Mouse (Mus musculus): Measurements from ENCODE around the gene Gm14085.
A peak's percentile ranks its signal among the peaks of the same experiment; 100 is the strongest.
"Not testable (repeated sequence)": the region's sequence is repeated elsewhere in the genome, so short reads cannot be mapped to it uniquely, and the experiment has no call there.

The Gm14085 gene

GRCm38 (mm10) chr2:122484641-122485040, at the start of gene Gm14085:
Gene Gm14085, plus strand, starts transcription at chr2:122484941.
- no peak for DNase-seq (ENCODE audit: low read depth, low spot score)

GRCm38 (mm10) chr2:122438706-122439482, 45.8 kb upstream of the Gm14085 start:
- DNase-seq (ENCODE audit: low read depth, low spot score), result not testable (repeated sequence)

GRCm38 (mm10) chr2:122440521-122440920, 44.2 kb upstream of the Gm14085 start:
- not testable (repeated sequence) for DNase-seq (ENCODE audit: low read depth, low spot score)

- no peak for DNase-seq (ENCODE audit: low read depth, low spot score)
Observed at GRCm38 (mm10) chr2:122441000-122441933, 43.5 kb upstream of the Gm14085 start.

GRCm38 (mm10) chr2:122450351-122450750, 34.4 kb upstream of the Gm14085 start:
- no peak for DNase-seq (ENCODE audit: low read depth, low spot score)

- DNase-seq (ENCODE audit: low read depth, low spot score), result no peak
Observed at GRCm38 (mm10) chr2:122452426-122452825, 32.3 kb upstream of the Gm14085 start.

GRCm38 (mm10) chr2:122466901-122467300, 17.8 kb upstream of the Gm14085 start:
- DNase-seq (ENCODE audit: low read depth, low spot score), result no peak

- peak; percentile 95 for DNase-seq (ENCODE audit: low read depth, low spot score)
Observed at GRCm38 (mm10) chr2:122467351-122468013, 17.3 kb upstream of the Gm14085 start.

GRCm38 (mm10) chr2:122469221-122469620, 15.5 kb upstream of the Gm14085 start:
- DNase-seq (ENCODE audit: low read depth, low spot score), result no peak

- no peak for DNase-seq (ENCODE audit: low read depth, low spot score)
Observed at GRCm38 (mm10) chr2:122476585-122476984, 8.2 kb upstream of the Gm14085 start.

GRCm38 (mm10) chr2:122483787-122484186, 954 bp upstream of the Gm14085 start:
- DNase-seq (ENCODE audit: low read depth, low spot score), result not testable (repeated sequence)

- DNase-seq (ENCODE audit: low read depth, low spot score), result not testable (repeated sequence)
Observed at GRCm38 (mm10) chr2:122485654-122486053, 913 bp downstream of the Gm14085 start.

GRCm38 (mm10) chr2:122486122-122486521, 1.4 kb downstream of the Gm14085 start:
- not testable (repeated sequence) for DNase-seq (ENCODE audit: low read depth, low spot score)

GRCm38 (mm10) chr2:122486674-122487073, 1.9 kb downstream of the Gm14085 start:
- DNase-seq (ENCODE audit: low read depth, low spot score), result no peak

GRCm38 (mm10) chr2:122529696-122530095, 45.0 kb downstream of the Gm14085 start:
- DNase-seq (ENCODE audit: low read depth, low spot score), result not testable (repeated sequence)

- DNase-seq (ENCODE audit: low read depth, low spot score), result no peak
Observed at GRCm38 (mm10) chr2:122531290-122531689, 46.5 kb downstream of the Gm14085 start.

GRCm38 (mm10) chr2:122531726-122532125, 47.0 kb downstream of the Gm14085 start:
- no peak for DNase-seq (ENCODE audit: low read depth, low spot score)

GRCm38 (mm10) chr2:122532136-122532801, 47.5 kb downstream of the Gm14085 start:
- no peak for DNase-seq (ENCODE audit: low read depth, low spot score)

- DNase-seq (ENCODE audit: low read depth, low spot score), result no peak
Observed at GRCm38 (mm10) chr2:122532802-122533186, 48.1 kb downstream of the Gm14085 start.

- no peak for DNase-seq (ENCODE audit: low read depth, low spot score)
Observed at GRCm38 (mm10) chr2:122533378-122533777, 48.6 kb downstream of the Gm14085 start.

GRCm38 (mm10) chr2:122534671-122535070, 49.9 kb downstream of the Gm14085 start:
- no peak for DNase-seq (ENCODE audit: low read depth, low spot score)
